Mouse (Mus musculus) small intestine, adult 2 months (tissue): Measurements from ENCODE around the gene Gtsf1. TPM values are rescaled to one million over a fixed set of nuclear protein-coding genes. Genes with fewer than 3 reads are reported as not detected.
"Not testable (repeated sequence)": the region's sequence is repeated elsewhere in the genome, so short reads cannot be mapped to it uniquely, and the experiment has no call there.

ENCODE experiments used
- H3K27ac ChIP-seq: fragments of 200-500 bp; 2 replicates; pipeline ENCODE4 v1.5.1; 2012; ENCODE audit warnings: low read depth, low read length, control low read depth, inconsistent platforms; ENCODE audit not compliant: insufficient read depth
- H3K27me3 ChIP-seq: fragments of 200-500 bp; 2 replicates; pipeline ENCODE4 v1.6.1; 2012; ENCODE audit warnings: mild to moderate bottlenecking, moderate library complexity, low read length, inconsistent platforms; ENCODE audit not compliant: control insufficient read depth, insufficient read depth
- H3K36me3 ChIP-seq: fragments of 200-500 bp; 2 replicates; pipeline ENCODE4 v1.6.1; 2012; ENCODE audit warnings: mild to moderate bottlenecking, low read length, control low read depth, inconsistent platforms; ENCODE audit not compliant: control insufficient read depth, insufficient read depth
- H3K4me1 ChIP-seq: fragments of 200-500 bp; 2 replicates; pipeline ENCODE4 v1.6.1; 2012; ENCODE audit warnings: low read length, inconsistent platforms, mixed read lengths; ENCODE audit not compliant: control insufficient read depth, insufficient read depth, insufficient read length
- H3K4me3 ChIP-seq: fragments of 200-500 bp; 2 replicates; pipeline ENCODE4 v1.5.1; 2012; ENCODE audit warnings: low read depth, mild to moderate bottlenecking, control low read depth, inconsistent platforms, low read length, moderate library complexity
- CTCF ChIP-seq: fragments of 200-500 bp; IDR thresholded peaks from 2 replicates; pipeline ENCODE4 v1.5.1; 2012; ENCODE audit warnings: low read depth, mild to moderate bottlenecking, control low read depth, inconsistent platforms, low read length, moderate library complexity, mixed read lengths; ENCODE audit not compliant: insufficient replicate concordance, insufficient read length; ENCODE audit errors: extremely low read depth
- POLR2A ChIP-seq: fragments of 200-500 bp; IDR thresholded peaks from 2 replicates; pipeline ENCODE4 v1.6.1; 2012; ENCODE audit warnings: low read depth, mild to moderate bottlenecking, control low read depth, inconsistent platforms, low read length, moderate library complexity
- WGBS: fragments of 180-500 bp; shearing (Covaris S2); methylation state at CpG from one replicate; pipeline ENCODE4 v1.1.7; 2018; 5-methylcytosine and 5-hydroxymethylcytosine counted together
- polyA plus RNA-seq: library from polyadenylated mRNA; depleted of rRNA; stranded (reverse); fragments of >200 nt; gene quantifications from 2 replicates; pipeline ENCODE4 v1.2.3, GENCODE M21; 2012

The Gtsf1 gene
- polyA plus RNA-seq, 1 experiment: not detected

GRCm38 (mm10) chr15:103454449-103454848 is 24.2 kb upstream of the Gtsf1 start:
- no peak for TF ChIP-seq CTCF
- TF ChIP-seq POLR2A: no peak
- H3K27ac ChIP-seq: 0 out of 2 replicates have a peak overlapping the region, but pooled peaks have one; percentile 12
- H3K4me1 ChIP-seq: 0 out of 2 replicates have a peak, but pooled peaks cover 3% of the 10 kb centered on the region
- no peak overlapping the region for H3K4me3 ChIP-seq
- no peaks in the 10 kb centered on the region for H3K27me3 ChIP-seq
- H3K36me3 ChIP-seq: no peaks in the 10 kb centered on the region
- WGBS: 72% methylated on average over 6 of the region's 6 CpGs

- 0 out of 2 replicates have a peak, but pooled peaks cover 3% of the 10 kb centered on the region for H3K4me1 ChIP-seq
- H3K36me3 ChIP-seq: no peaks in the 10 kb centered on the region
- no peaks in the 10 kb centered on the region for H3K27me3 ChIP-seq
- H3K27ac ChIP-seq: peak within 1 kb of the TSS; percentile 67
- 78% methylated on average over 13 of the region's 13 CpGs for WGBS
- no peak for TF ChIP-seq CTCF
- TF ChIP-seq POLR2A: no peak
- H3K4me3 ChIP-seq: peak within 1 kb of the TSS; percentile 55
Observed at GRCm38 (mm10) chr15:103453551-103454218, 23.4 kb upstream of the Gtsf1 start, which contains the start of gene Nckap1l. Gene Nckap1l, plus strand, starts transcription at chr15:103453794.

- Histone ChIP-seq H3K27me3 (no peaks in the 10 kb centered on the region), H3K27ac (no peak within 1 kb of the TSS), H3K4me1 (no peaks in the 10 kb centered on the region), H3K36me3 (no peaks in the 10 kb centered on the region), H3K4me3 (no peak within 1 kb of the TSS)
- WGBS: 74% methylated on average over 3 of the region's 3 CpGs
- TF ChIP-seq POLR2A: no peak
- TF ChIP-seq CTCF: no peak
Observed at GRCm38 (mm10) chr15:103448369-103448768, 18.1 kb upstream of the Gtsf1 start, which contains the start of gene Gtsf2. Gene Gtsf2, minus strand, starts transcription at chr15:103448469.

GRCm38 (mm10) chr15:103445966-103446365 is 15.7 kb upstream of the Gtsf1 start:
- H3K4me3 ChIP-seq, H3K27me3 ChIP-seq, H3K4me1 ChIP-seq, H3K27ac ChIP-seq, H3K36me3 ChIP-seq: not testable (repeated sequence)
- WGBS: 80% methylated on average over 4 of the region's 4 CpGs

GRCm38 (mm10) chr15:103427017-103427416 is 3.3 kb downstream of the Gtsf1 start:
- Histone ChIP-seq H3K27me3 (no peaks in the 10 kb centered on the region), H3K4me1 (no peaks in the 10 kb centered on the region; the same call in 1 of the 2 replicates), H3K27ac (no peak overlapping the region), H3K4me3 (no peak overlapping the region), H3K36me3 (no peaks in the 10 kb centered on the region)
- whole genome bisulfite sequencing: 17% methylated on average over 2 of the region's 2 CpGs
- TF ChIP-seq POLR2A (no peak), CTCF (no peak)

- H3K27me3 ChIP-seq, H3K4me3 ChIP-seq, H3K4me1 ChIP-seq, H3K36me3 ChIP-seq, H3K27ac ChIP-seq: not testable (repeated sequence)
- WGBS: 77% methylated on average over 3 of the region's 3 CpGs
Observed at GRCm38 (mm10) chr15:103405586-103405985, 24.7 kb downstream of the Gtsf1 start.

- H3K27ac ChIP-seq: no peak overlapping the region
- 94% methylated on average over 5 of the region's 5 CpGs for WGBS
- H3K27me3 ChIP-seq: no peaks in the 10 kb centered on the region
- H3K4me3 ChIP-seq: no peak overlapping the region
- H3K4me1 ChIP-seq: no peaks in the 10 kb centered on the region
- no peaks in the 10 kb centered on the region for H3K36me3 ChIP-seq
- TF ChIP-seq CTCF (no peak), POLR2A (no peak)
Observed at GRCm38 (mm10) chr15:103401361-103401760, 28.9 kb downstream of the Gtsf1 start.
